Comparison of ENCODE assay signal across 15 mouse cellular contexts in genomic region chr4:74981491-74981890, GRCm38 (mm10).
"Had no signal": no experiment of that assay in that cellular context is flagged by ENCODE, and none has a peak within 500 bp of the region (broad histone marks: within the 10 kb centered on the region; RNA-seq: fewer than 3 reads in every experiment).

No protein-coding gene starts in this region.

- H3K27ac ChIP-seq: neural tube, embryonic 15.5 days; stomach, embryonic 15.5 days; stomach, postnatal 0 days had no signal

- H3K9me3 ChIP-seq: neural tube, embryonic 15.5 days; stomach, embryonic 15.5 days had no signal

- H3K4me2 ChIP-seq: neural tube, embryonic 15.5 days; stomach, embryonic 15.5 days had no signal

- H3K36me3 ChIP-seq: neural tube, embryonic 15.5 days; stomach, embryonic 15.5 days had no signal

- DNase-seq: retina, postnatal 1 day; right cerebral cortex, adult 18-20 months; right cerebral cortex, postnatal 14 days; right cerebral cortex, postnatal 25 days; right cerebral cortex, postnatal 4 days; spleen, adult 18-20 months; thymus, adult 18-20 months; thymus, adult 2 months; thymus, postnatal 14 days; thymus, postnatal 25 days; thymus, postnatal 36 days; thymus, postnatal 4 days had no signal

- H3K27me3 ChIP-seq: neural tube, embryonic 15.5 days; stomach, embryonic 15.5 days had no signal

- H3K9ac ChIP-seq: neural tube, embryonic 15.5 days; stomach, embryonic 15.5 days had no signal

- H3K4me3 ChIP-seq: neural tube, embryonic 15.5 days; stomach, embryonic 15.5 days had no signal

- H3K4me1 ChIP-seq: neural tube, embryonic 15.5 days; stomach, embryonic 15.5 days had no signal
